Mouse (Mus musculus) kidney, embryonic 16.5 days (tissue): ENCODE results near the gene Rprd1b. TPM values are rescaled to one million over a fixed set of nuclear protein-coding genes. Genes with fewer than 3 reads are reported as not detected.

ENCODE experiments used
- ATAC-seq: fragments of 200-750 bp; cut with Nextera tagmentation; 2 replicates; pipeline ENCODE4 v1.8.0; 2017; ENCODE audit warnings: moderate TSS enrichment; ENCODE audit not compliant: low FRiP score, low TSS enrichment
- H3K27ac ChIP-seq: fragments of 300-500 bp; sonication (generic); 2 replicates; pipeline ENCODE4 v1.5.1; 2014; ENCODE audit warnings: low read length
- H3K27me3 ChIP-seq: fragments of 300-500 bp; sonication (generic); 2 replicates; pipeline ENCODE4 v1.6.1; 2014; ENCODE audit warnings: low read length, control low read depth, mixed read lengths; ENCODE audit not compliant: insufficient read depth
- H3K36me3 ChIP-seq: fragments of 300-500 bp; sonication (generic); 2 replicates; pipeline ENCODE4 v1.6.1; 2014; ENCODE audit warnings: low read length, control low read depth, mixed read lengths; ENCODE audit not compliant: insufficient read depth
- H3K4me1 ChIP-seq: fragments of 300-500 bp; sonication (generic); 2 replicates; pipeline ENCODE4 v1.6.1; 2014; ENCODE audit warnings: low read length, control low read depth, mixed read lengths; ENCODE audit not compliant: insufficient read depth
- H3K4me2 ChIP-seq: fragments of 300-500 bp; sonication (generic); replicated peaks from 2 replicates; pipeline ENCODE4 v1.6.1; 2014; ENCODE audit warnings: low read depth, low read length
- H3K4me3 ChIP-seq: fragments of 300-500 bp; sonication (generic); 2 replicates; pipeline ENCODE4 v1.5.1; 2014; ENCODE audit warnings: mild to moderate bottlenecking, low read length
- H3K9ac ChIP-seq: fragments of 300-500 bp; sonication (generic); replicated peaks from 2 replicates; pipeline ENCODE4 v1.6.1; 2014; ENCODE audit warnings: low read length
- H3K9me3 ChIP-seq: fragments of 300-500 bp; sonication (generic); 2 replicates; pipeline ENCODE4 v1.6.1; 2016; ENCODE audit warnings: low read length, control low read depth
- WGBS: fragments of 180-500 bp; shearing (Covaris S2); extraction: QIAGEN DNeasy Blood & Tissue Kit; methylation state at CpG from one replicate; pipeline ENCODE4 v1.1.7; 2014; 5-methylcytosine and 5-hydroxymethylcytosine counted together
- polyA plus RNA-seq: library from polyadenylated mRNA; unstranded; fragments of >200 nt; fragmentation: Nextera tagmentation; extraction: Ambion mirVana; gene quantifications from 2 replicates; pipeline ENCODE4 v1.2.1, GENCODE M21; 2015

Rprd1b gene
- polyA plus RNA-seq, 1 experiment from 2014 or later: 44.1 TPM

DNA sequence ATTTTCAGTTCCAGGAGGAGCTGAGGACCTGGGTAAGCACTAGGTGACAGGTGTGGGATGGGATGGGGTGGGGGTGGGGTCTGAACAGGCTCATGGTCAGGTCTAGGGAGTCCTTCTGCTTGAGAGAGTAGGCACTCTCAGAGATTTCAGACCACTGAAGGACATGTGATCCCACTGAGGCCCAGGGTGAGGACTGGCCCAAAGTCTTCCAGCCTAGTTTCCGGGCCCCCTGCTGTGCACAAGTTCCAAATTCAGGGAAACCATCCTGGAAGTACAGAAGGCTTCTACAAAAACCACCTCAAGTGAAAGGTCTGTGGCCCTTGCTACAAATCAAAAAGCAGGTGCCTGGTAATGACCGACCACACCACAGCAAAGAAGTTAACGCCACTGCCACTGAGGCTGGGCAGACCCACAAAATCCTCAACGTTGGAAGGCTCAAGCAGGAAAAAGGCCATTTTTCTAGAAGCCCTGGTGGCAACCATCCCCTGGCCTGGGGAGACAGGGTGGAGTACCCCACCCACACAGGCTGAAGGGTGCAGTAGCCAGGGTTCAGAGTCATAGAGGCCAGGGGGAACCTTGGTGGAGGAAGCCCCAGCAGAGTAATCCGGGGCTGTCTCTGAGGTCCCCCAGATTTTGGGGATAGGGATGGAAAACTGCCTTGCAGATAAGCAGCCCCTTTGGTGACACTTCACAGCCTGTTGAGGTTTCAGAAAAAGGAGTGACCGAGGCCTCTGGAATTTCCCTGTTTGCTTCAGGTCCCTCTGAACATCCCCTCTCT is 116.6 kb downstream of the Rprd1b start:
- Histone ChIP-seq H3K36me3 (no peaks in the 10 kb centered on the region), H3K27me3 (no peaks in the 10 kb centered on the region), H3K9ac (peak overlapping the region; percentile 31; the same call in 1 of the 2 replicates), H3K4me3 (peak overlapping the region; percentile 54), H3K4me2 (peak overlapping the region; percentile 68), H3K9me3 (no peaks in the 10 kb centered on the region), H3K27ac (no peak overlapping the region), H3K4me1 (peaks cover 34% of the 10 kb centered on the region)
- no peak for ATAC-seq
- WGBS: 85% methylated on average over 6 of the region's 6 CpGs

DNA sequence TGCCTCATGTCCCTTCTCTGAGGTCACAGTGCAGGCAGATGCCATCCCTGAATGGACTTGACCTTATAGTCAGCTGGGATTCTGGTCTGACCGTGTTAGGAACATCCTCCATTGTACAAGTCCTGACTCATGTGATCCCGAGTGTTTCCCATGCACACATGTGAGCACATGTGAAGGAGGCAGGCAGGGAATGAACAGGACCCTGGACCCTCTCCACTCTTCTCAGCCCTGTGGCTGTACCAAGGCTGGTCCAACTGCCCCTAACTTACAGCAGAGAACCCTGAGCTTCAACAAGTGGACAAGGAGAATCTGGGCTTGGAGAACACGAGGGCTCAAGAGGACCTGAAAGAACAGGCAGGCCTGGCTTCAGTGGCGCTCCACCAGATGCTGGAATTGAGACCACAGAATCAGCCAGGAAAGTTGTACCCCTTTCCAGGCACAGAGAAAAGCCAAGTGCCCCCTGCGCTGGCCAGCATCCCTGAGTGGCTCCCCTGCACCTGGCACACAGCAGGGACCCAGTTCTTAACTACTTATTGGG is 117.3 kb downstream of the Rprd1b start:
- peaks cover 31% of the 10 kb centered on the region for H3K4me1 ChIP-seq
- H3K4me3 ChIP-seq: peak overlapping the region; percentile 54

DNA sequence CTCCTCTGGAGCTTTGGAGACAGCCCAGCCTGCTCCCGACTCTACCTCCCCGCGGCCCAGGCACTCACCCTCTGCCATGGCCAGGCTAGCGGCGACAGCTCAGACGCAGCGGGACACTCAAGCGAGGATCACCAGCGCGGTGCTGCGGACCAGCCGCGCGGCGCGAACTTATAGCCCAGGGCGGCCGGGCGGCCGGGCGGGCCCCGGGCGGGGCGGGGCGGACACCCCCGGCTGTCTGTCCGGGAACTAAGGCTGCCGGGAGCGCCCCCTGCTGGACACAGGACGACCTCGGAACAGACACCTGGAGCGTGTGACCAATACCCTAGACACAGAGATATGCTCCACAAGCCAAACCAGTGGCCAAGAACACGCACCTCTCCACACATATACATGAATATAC is 117.9 kb downstream of the Rprd1b start, which contains the start of gene Tgm2:
Gene Tgm2 (minus strand): TSS at position 214 of the 400 bp plus-strand sequence.
- WGBS: 1% methylated on average over 33 of the region's 33 CpGs
- H3K27ac ChIP-seq: no peak within 1 kb of the TSS; the same call in 1 of the 2 replicates
- no peaks in the 10 kb centered on the region for H3K36me3 ChIP-seq

More for the DNA sequence above, 117.3 kb downstream of the Rprd1b start:
- ATAC-seq: no peak
- H3K4me2 ChIP-seq: peak overlapping the region; percentile 68
- 74% methylated on average over 5 of the region's 5 CpGs for WGBS
- H3K27me3 ChIP-seq: no peaks in the 10 kb centered on the region
- H3K9me3 ChIP-seq: no peaks in the 10 kb centered on the region
- no peak overlapping the region; the same call in 1 of the 2 replicates for H3K27ac ChIP-seq
- H3K36me3 ChIP-seq: no peaks in the 10 kb centered on the region
- peak overlapping the region; percentile 75 for H3K9ac ChIP-seq

DNA sequence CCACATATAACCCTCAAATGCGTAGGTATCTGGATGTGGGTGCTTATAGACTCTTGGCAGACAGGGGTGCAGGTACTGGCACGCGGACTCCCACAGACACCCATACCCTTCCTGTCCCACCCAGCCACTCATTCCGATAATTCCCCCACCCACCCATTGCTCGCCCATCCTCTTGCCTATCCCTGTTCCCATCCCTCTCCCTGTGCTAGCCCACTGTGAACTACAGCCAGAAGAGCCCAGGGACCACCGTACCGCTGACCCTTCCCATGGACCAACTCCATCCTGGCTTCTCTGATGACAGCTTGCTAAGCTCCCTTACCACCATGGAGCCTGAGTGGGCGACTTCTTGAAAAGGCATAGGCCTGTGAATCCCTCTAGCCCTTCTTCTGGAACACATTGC is 118.7 kb downstream of the Rprd1b start:
- no peak overlapping the region for H3K27ac ChIP-seq
- H3K4me2 ChIP-seq: no peak overlapping the region
- H3K9me3 ChIP-seq: peaks cover 5% of the 10 kb centered on the region; the same call in 1 of the 2 replicates
- H3K4me3 ChIP-seq: no peak overlapping the region
- 92% methylated on average over 8 of the region's 8 CpGs for WGBS
- ATAC-seq: no peak
- peaks cover 28% of the 10 kb centered on the region for H3K4me1 ChIP-seq
- H3K9ac ChIP-seq: no peak overlapping the region
- H3K27me3 ChIP-seq: no peaks in the 10 kb centered on the region
- no peaks in the 10 kb centered on the region for H3K36me3 ChIP-seq

More for the DNA sequence above, 117.9 kb downstream of the Rprd1b start, which contains the start of gene Tgm2:
- Histone ChIP-seq H3K9me3 (peaks cover 5% of the 10 kb centered on the region; the same call in 1 of the 2 replicates), H3K4me1 (peaks cover 28% of the 10 kb centered on the region), H3K27me3 (no peaks in the 10 kb centered on the region), H3K4me3 (peak within 1 kb of the TSS; percentile 54), H3K9ac (peak within 1 kb of the TSS; percentile 75), H3K4me2 (peak within 1 kb of the TSS; percentile 68)
- ATAC-seq: peak; percentile 76

DNA sequence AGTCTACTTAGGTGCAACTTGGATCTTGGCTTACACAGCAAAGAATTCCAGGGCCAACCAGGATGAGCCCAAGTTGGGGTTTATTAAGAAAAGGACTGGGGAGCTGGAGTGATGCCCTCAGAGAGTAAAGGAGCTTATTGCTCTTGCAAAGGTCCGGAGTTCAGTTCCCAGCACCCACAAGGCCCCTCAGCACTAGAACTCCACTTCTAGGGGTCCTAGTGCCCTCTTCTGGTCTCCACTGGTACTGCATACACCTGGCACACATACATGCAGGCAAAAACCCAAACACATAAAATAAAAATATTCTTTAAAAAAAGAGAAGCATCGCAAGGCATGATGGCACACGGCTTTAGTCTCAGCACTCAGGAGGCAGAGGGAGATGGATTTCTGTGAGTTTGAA is 122.8 kb downstream of the Rprd1b start:
- no peak for ATAC-seq
- peaks cover 17% of the 10 kb centered on the region for H3K4me1 ChIP-seq
- H3K27ac ChIP-seq: no peak overlapping the region
- H3K36me3 ChIP-seq: no peaks in the 10 kb centered on the region
- H3K9ac ChIP-seq: no peak overlapping the region
- H3K9me3 ChIP-seq: peaks cover 5% of the 10 kb centered on the region; the same call in 1 of the 2 replicates
- H3K4me2 ChIP-seq: no peak overlapping the region
- WGBS: 94% methylated on average over 3 of the region's 3 CpGs
- no peaks in the 10 kb centered on the region for H3K27me3 ChIP-seq
- no peak overlapping the region for H3K4me3 ChIP-seq

DNA sequence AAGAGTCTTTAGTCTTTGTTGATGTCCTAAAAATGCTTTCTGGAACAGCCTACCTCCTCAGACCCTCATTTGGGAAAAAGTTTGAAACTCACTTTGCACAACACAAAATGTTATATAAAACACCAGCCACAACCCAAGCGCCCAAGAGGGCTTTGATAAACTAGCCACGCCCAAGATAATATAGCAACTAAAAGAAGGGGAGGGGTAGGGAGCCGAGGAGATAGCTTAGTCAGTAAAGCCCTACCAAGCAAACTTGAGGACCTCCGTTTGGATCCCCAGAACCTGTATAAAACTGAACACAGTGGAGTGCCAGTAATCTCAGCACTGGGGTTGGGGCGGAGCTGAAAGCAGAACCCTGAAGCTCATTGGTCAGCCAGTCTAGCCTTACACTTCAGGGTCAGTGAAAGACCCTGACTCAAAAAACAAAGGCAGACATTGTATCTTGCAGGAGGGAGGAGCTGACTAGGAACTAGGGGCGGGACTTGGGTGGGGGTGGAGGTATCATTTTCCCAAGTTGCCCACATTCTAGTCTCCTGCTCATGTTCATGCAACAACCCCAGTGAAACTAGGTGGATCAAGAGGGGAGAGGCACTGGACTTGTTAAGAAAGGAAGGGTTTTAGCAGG is 124.5 kb downstream of the Rprd1b start:
- 55% methylated on average over 6 of the region's 6 CpGs for WGBS
- Histone ChIP-seq H3K9ac (no peak overlapping the region), H3K4me1 (peaks cover 17% of the 10 kb centered on the region), H3K36me3 (no peaks in the 10 kb centered on the region), H3K4me3 (no peak overlapping the region), H3K27ac (no peak overlapping the region), H3K27me3 (no peaks in the 10 kb centered on the region), H3K4me2 (0 out of 2 replicates have a peak overlapping the region, but pooled peaks have one; percentile 64), H3K9me3 (peaks cover 5% of the 10 kb centered on the region; the same call in 1 of the 2 replicates)
- ATAC-seq: no peak

DNA sequence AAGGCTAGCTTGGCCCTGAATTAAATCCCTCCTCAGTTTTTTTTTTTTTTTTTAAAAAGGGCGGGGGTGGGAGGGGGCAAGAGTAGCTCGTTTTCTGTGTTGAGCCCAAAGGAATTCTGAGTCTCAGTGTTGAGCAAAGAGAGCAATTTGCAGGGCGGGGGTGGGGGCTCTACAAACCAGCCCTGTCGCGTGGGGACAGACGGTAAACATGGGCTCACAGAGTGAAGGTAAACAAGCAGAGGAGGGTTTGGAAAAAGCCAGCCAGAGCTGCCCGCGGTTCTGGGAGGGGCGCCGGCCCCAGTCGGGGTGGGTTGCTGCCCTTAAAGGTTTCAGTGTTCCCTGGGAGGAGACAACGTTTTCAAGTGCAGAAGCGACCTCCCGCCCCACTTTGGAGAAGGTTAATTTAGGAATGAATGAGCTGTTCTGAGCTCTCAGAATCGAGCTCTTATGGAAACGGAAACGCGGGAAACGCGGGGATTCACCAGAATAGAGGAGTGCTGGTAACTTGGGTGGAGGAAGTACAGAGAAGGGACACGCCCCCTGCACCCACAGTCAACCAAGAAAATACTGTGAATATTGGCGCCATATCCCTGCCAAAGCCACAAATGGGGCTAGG is 125.5 kb downstream of the Rprd1b start:
- peak overlapping the region; percentile 13; the same call in 1 of the 2 replicates for H3K27ac ChIP-seq
- H3K9me3 ChIP-seq: peaks cover 5% of the 10 kb centered on the region; the same call in 1 of the 2 replicates
- H3K27me3 ChIP-seq: no peaks in the 10 kb centered on the region
- peaks cover 17% of the 10 kb centered on the region for H3K4me1 ChIP-seq
- WGBS: under 1% methylated on average over 22 of the region's 22 CpGs
- peak overlapping the region; percentile 45 for H3K4me3 ChIP-seq
- H3K36me3 ChIP-seq: no peaks in the 10 kb centered on the region
- peak overlapping the region; percentile 64 for H3K4me2 ChIP-seq
- peak overlapping the region; percentile 62 for H3K9ac ChIP-seq
- ATAC-seq: peak; percentile 33; the same call in 1 of the 2 replicates

DNA sequence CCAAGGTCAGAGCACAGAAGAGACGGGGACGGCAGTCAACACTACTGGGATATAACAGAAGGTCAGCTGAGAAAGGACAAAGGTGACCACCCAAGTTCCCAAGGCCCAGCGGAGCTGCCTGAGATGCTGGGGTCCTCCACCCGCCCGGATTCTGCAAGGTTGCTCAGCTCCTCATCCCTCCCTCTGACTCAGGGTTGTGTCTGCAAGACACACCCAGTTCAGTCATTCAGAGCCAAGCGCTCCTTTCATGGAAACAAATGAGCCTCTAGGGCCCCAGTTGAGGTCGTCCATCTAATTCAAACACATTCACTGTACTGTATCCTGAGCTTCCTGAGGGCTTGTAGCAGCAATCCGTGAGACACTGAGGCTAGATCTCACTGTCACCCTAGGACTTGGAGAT is 126.3 kb downstream of the Rprd1b start:
- Histone ChIP-seq H3K27ac (no peak overlapping the region), H3K36me3 (no peaks in the 10 kb centered on the region), H3K4me2 (no peak overlapping the region), H3K27me3 (no peaks in the 10 kb centered on the region), H3K4me3 (no peak overlapping the region), H3K9ac (no peak overlapping the region), H3K4me1 (peaks cover 21% of the 10 kb centered on the region), H3K9me3 (peaks cover 5% of the 10 kb centered on the region; the same call in 1 of the 2 replicates)
- 50% methylated on average over 8 of the region's 8 CpGs for WGBS
- no peak for ATAC-seq

DNA sequence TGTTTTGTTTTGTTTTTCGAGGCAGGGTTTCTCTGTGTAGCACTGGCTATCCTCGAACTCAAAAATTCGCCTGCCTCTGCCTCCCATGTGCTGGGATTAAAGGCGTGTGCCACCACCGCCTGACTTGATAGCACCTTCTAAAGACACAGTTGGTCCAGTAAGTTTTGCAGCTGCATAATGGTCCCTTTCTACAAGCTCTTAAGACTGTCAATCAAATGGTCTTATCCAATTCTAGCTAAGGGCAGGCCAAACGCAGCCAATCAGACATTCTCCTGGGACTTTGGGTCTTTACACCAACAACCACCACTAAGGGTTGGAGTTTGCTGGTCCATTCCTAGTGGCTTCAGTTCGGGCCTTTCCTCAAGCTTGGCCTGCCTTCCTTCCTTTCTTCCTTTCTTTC is 126.8 kb downstream of the Rprd1b start:
- no peak overlapping the region for H3K4me2 ChIP-seq
- peaks cover 5% of the 10 kb centered on the region; the same call in 1 of the 2 replicates for H3K9me3 ChIP-seq
- no peaks in the 10 kb centered on the region for H3K36me3 ChIP-seq
- 89% methylated on average over 7 of the region's 7 CpGs for WGBS
- no peaks in the 10 kb centered on the region for H3K27me3 ChIP-seq
- ATAC-seq: no peak
- H3K27ac ChIP-seq: no peak overlapping the region
- H3K9ac ChIP-seq: no peak overlapping the region
- peaks cover 25% of the 10 kb centered on the region for H3K4me1 ChIP-seq
- no peak overlapping the region for H3K4me3 ChIP-seq
